21 mouse cellular contexts compared by ENCODE assay signal in the genomic region with DNA sequence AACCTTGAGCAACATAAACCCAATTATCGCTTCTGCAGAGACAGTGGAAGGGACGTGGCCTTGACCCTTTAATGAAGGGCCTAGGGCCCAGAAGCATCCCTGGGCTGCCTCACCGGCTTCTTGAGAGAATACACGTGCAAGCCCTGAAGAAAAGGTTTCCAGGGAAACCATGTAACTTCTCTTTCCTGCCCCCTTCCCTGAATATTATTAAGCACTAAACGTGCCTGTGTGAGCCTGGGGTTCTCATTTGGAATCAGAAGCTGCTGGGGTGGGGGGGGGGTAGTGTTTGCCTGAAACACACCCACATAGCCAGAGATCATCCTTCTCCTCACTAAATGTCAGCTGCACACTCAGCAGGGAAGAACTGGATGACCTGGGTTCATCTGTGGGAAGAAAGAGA. TPM values are rescaled to one million over a fixed set of nuclear protein-coding genes. Genes with fewer than 3 reads are reported as not detected.
A peak's percentile ranks its signal among the peaks of the same experiment; 100 is the strongest.
DNase-seq lines count a peak whose midpoint lies in the region; ATAC-seq and TF ChIP-seq lines count a peak whose summit lies in the region.
"Had no signal": no experiment of that assay in that cellular context is flagged by ENCODE, and none has a peak within 500 bp of the region (broad histone marks: within the 10 kb centered on the region; RNA-seq: fewer than 3 reads in every experiment).

No protein-coding gene starts in this region.

- 0 out of 2 replicates have a peak overlapping the region, but pooled peaks have one; percentile 2 for H3K27ac ChIP-seq in hindbrain, embryonic 13.5 days
- H3K27ac ChIP-seq in hindbrain, embryonic 11.5 days (ENCODE audit: low read depth, low read length) = no peak overlapping the region
- H3K27ac ChIP-seq in forebrain, embryonic 14.5 days (ENCODE audit: low read depth, low read length) = no peak overlapping the region
- no peak overlapping the region for H3K27ac ChIP-seq in hindbrain, postnatal 0 days
- H3K27ac ChIP-seq: embryonic facial prominence, embryonic 13.5 days; left cerebral cortex, adult 2 months; limb, embryonic 10.5 days; stomach, embryonic 15.5 days had no signal

- no peaks in the 10 kb centered on the region for H3K36me3 ChIP-seq in hindbrain, embryonic 13.5 days
- H3K36me3 ChIP-seq in hindbrain, embryonic 11.5 days (ENCODE audit: control insufficient read depth, insufficient read depth, low read length) = no peaks in the 10 kb centered on the region
- H3K36me3 ChIP-seq in forebrain, embryonic 14.5 days (ENCODE audit: control insufficient read depth, insufficient read depth, low read length) = no peaks in the 10 kb centered on the region
- H3K36me3 ChIP-seq in hindbrain, postnatal 0 days (ENCODE audit: insufficient read depth, low read length) = no peaks in the 10 kb centered on the region
- H3K36me3 ChIP-seq: embryonic facial prominence, embryonic 13.5 days; limb, embryonic 10.5 days; stomach, embryonic 15.5 days had no signal

- no peak for DNase-seq in hindbrain, embryonic 11.5 days (ENCODE audit: low spot score)
- peak; percentile 14 for DNase-seq in forebrain, embryonic 14.5 days (ENCODE audit: low spot score)
- peak; percentile 20 for DNase-seq in hindbrain, postnatal 0 days (ENCODE audit: low spot score)
- DNase-seq in MN1 (ENCODE audit: low spot score) = no peak
- no peak for DNase-seq in kidney, postnatal 36 days
- DNase-seq in frontal cortex, postnatal 25 days (ENCODE audit: low spot score in 2 of 2) = no peak
- DNase-seq: B cell, adult 2 months; cerebellum, adult 9-10 months; gastrocnemius, postnatal 36 days; kidney, adult 8-10 months; kidney, postnatal 14 days; liver, postnatal 0 days; right cerebral cortex, postnatal 25 days; thymus, adult 18-20 months had no signal

- peak; percentile 39; the same call in 1 of the 2 replicates for ATAC-seq in hindbrain, embryonic 13.5 days (ENCODE audit: low FRiP score)
- ATAC-seq in hindbrain, embryonic 11.5 days (ENCODE audit: low FRiP score) = no peak
- peak; percentile 18; the same call in 1 of the 2 replicates for ATAC-seq in forebrain, embryonic 14.5 days
- ATAC-seq in hindbrain, postnatal 0 days = peak; percentile 78
- ATAC-seq: liver, postnatal 0 days had no signal

- no peak for TF ChIP-seq CTCF in hindbrain, postnatal 0 days (IDR thresholded peaks at IDR 0.05; ENCODE audit: low read depth)

- H3K4me2 ChIP-seq in hindbrain, embryonic 13.5 days = no peak overlapping the region
- H3K4me2 ChIP-seq in hindbrain, embryonic 11.5 days (replicated peaks; ENCODE audit: low read depth, low read length) = no peak overlapping the region
- no peak overlapping the region for H3K4me2 ChIP-seq in forebrain, embryonic 14.5 days (ENCODE audit: low read length)
- H3K4me2 ChIP-seq in hindbrain, postnatal 0 days (ENCODE audit: low read depth, low read length) = no peak overlapping the region
- H3K4me2 ChIP-seq: embryonic facial prominence, embryonic 13.5 days; stomach, embryonic 15.5 days had no signal

- H3K9me3 ChIP-seq in hindbrain, embryonic 13.5 days = no peaks in the 10 kb centered on the region
- H3K9me3 ChIP-seq in hindbrain, embryonic 11.5 days (ENCODE audit: control insufficient read depth, low read length) = no peaks in the 10 kb centered on the region
- H3K9me3 ChIP-seq in forebrain, embryonic 14.5 days (replicated peaks; ENCODE audit: control insufficient read depth, low read length) = no peaks in the 10 kb centered on the region
- no peaks in the 10 kb centered on the region for H3K9me3 ChIP-seq in hindbrain, postnatal 0 days (ENCODE audit: low read length)
- H3K9me3 ChIP-seq: embryonic facial prominence, embryonic 13.5 days; limb, embryonic 10.5 days; stomach, embryonic 15.5 days had no signal

- 30% methylated on average over 5 of the region's 5 CpGs for WGBS in hindbrain, embryonic 13.5 days
- WGBS in hindbrain, embryonic 11.5 days = 38% methylated on average over 5 of the region's 5 CpGs
- WGBS in forebrain, embryonic 14.5 days = 16% methylated on average over 5 of the region's 5 CpGs
- 23% methylated on average over 5 of the region's 5 CpGs for WGBS in hindbrain, postnatal 0 days

- no peak overlapping the region for H3K9ac ChIP-seq in hindbrain, embryonic 13.5 days
- H3K9ac ChIP-seq in hindbrain, embryonic 11.5 days (ENCODE audit: low read depth, low read length) = no peak overlapping the region
- no peak overlapping the region for H3K9ac ChIP-seq in forebrain, embryonic 14.5 days (ENCODE audit: low read length)
- H3K9ac ChIP-seq in hindbrain, postnatal 0 days (replicated peaks; ENCODE audit: low read length) = no peak overlapping the region
- H3K9ac ChIP-seq: embryonic facial prominence, embryonic 13.5 days; liver, postnatal 0 days; stomach, embryonic 15.5 days had no signal

- peaks cover 7% of the 10 kb centered on the region for H3K4me1 ChIP-seq in hindbrain, embryonic 13.5 days (replicated peaks)
- no peaks in the 10 kb centered on the region for H3K4me1 ChIP-seq in hindbrain, embryonic 11.5 days (replicated peaks; ENCODE audit: control insufficient read depth, insufficient read depth, low read length)
- no peaks in the 10 kb centered on the region for H3K4me1 ChIP-seq in forebrain, embryonic 14.5 days (ENCODE audit: control insufficient read depth, insufficient read depth, low read length)
- 0 out of 2 replicates have a peak, but pooled peaks cover 3% of the 10 kb centered on the region for H3K4me1 ChIP-seq in hindbrain, postnatal 0 days (ENCODE audit: insufficient read depth, low read length)
- H3K4me1 ChIP-seq: embryonic facial prominence, embryonic 13.5 days; limb, embryonic 10.5 days; stomach, embryonic 15.5 days had no signal

- no peaks in the 10 kb centered on the region for H3K27me3 ChIP-seq in hindbrain, embryonic 13.5 days
- H3K27me3 ChIP-seq in hindbrain, embryonic 11.5 days (ENCODE audit: control insufficient read depth, insufficient read depth, low read length) = no peaks in the 10 kb centered on the region
- H3K27me3 ChIP-seq in forebrain, embryonic 14.5 days (replicated peaks; ENCODE audit: control insufficient read depth, insufficient read depth, low read length) = no peaks in the 10 kb centered on the region
- H3K27me3 ChIP-seq in hindbrain, postnatal 0 days (ENCODE audit: insufficient read depth, low read length) = no peaks in the 10 kb centered on the region
- H3K27me3 ChIP-seq: embryonic facial prominence, embryonic 13.5 days; megakaryocyte, embryonic 14.5 days; stomach, embryonic 15.5 days had no signal

- no peak overlapping the region for H3K4me3 ChIP-seq in hindbrain, embryonic 13.5 days
- no peak overlapping the region for H3K4me3 ChIP-seq in hindbrain, embryonic 11.5 days (ENCODE audit: low read depth, low read length)
- H3K4me3 ChIP-seq in forebrain, embryonic 14.5 days (ENCODE audit: low read depth, low read length) = no peak overlapping the region
- H3K4me3 ChIP-seq in hindbrain, postnatal 0 days (ENCODE audit: low read length) = no peak overlapping the region
- H3K4me3 ChIP-seq: embryonic facial prominence, embryonic 13.5 days; left cerebral cortex, adult 2 months; limb, embryonic 10.5 days; megakaryocyte, embryonic 14.5 days; myocyte; stomach, embryonic 15.5 days had no signal

RNA-seq across cellular contexts. Expression of a gene that starts 49.7 kb away (rescaled TPM):
- polyA plus RNA-seq in hindbrain, embryonic 13.5 days (2015; fragmentation: Nextera tagmentation; extraction: Ambion mirVana) = 1.2 and 1.4 TPM in 2 replicates
- polyA plus RNA-seq in hindbrain, embryonic 11.5 days (2014; fragmentation: Nextera tagmentation; extraction: Ambion mirVana) = 1.5 and 1.6 TPM in 2 replicates
- polyA plus RNA-seq in forebrain, embryonic 14.5 days (2014; fragmentation: Nextera tagmentation; extraction: Ambion mirVana) = 1.3 and 1.4 TPM in 2 replicates
- 1.7 and 2.5 TPM in 2 replicates for total RNA-seq in hindbrain, postnatal 0 days (2014; rRNA removed)
- 0.96 and 1.1 TPM in 2 replicates for polyA plus RNA-seq in hindbrain, postnatal 0 days (2015; fragmentation: Nextera tagmentation; extraction: Ambion mirVana)
- polyA plus RNA-seq: myocyte had no signal

Comparison
In these comparisons a context has a peak if more than half of its experiments do, and no peak if none do; other contexts are left out.
1. DNase-seq: peak in forebrain, embryonic 14.5 days (single experiment) and hindbrain, postnatal 0 days (single experiment); none in hindbrain, embryonic 11.5 days (single experiment), MN1 (single experiment), kidney, postnatal 36 days (0 of 2) and frontal cortex, postnatal 25 days (0 of 2).